Mouse (Mus musculus): ENCODE results near the gene Cdadc1.

Cdadc1 gene

GRCm38 (mm10) chr14:59612920-59613625 is 15.3 kb upstream of the Cdadc1 start:
- peak; percentile 46 for DNase-seq (ENCODE audit: low spot score)

DNA sequence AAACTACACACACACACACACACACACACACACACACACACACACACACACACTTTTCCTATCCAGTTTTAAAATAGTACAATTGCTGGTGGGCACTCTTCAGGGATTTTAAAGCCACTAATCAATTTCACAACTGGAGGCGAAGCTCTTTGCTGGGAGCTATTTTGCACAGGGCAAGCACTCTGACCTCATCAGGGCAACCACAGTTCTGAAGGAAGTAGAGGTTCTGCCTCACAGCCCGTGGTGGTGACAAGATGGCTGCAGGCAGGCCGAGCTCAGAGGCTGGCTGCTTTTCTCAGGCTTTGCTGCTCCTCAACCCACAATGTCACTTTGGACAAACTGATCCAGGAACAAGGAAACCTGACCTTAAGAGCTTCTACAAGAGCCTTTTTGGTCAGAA is 9.3 kb upstream of the Cdadc1 start:
- no peak for DNase-seq (ENCODE audit: low spot score)

- DNase-seq (ENCODE audit: low spot score) = peak; percentile 68
These were observed 8.1 kb upstream of the Cdadc1 start for GRCm38 (mm10) chr14:59605671-59606353.

DNA sequence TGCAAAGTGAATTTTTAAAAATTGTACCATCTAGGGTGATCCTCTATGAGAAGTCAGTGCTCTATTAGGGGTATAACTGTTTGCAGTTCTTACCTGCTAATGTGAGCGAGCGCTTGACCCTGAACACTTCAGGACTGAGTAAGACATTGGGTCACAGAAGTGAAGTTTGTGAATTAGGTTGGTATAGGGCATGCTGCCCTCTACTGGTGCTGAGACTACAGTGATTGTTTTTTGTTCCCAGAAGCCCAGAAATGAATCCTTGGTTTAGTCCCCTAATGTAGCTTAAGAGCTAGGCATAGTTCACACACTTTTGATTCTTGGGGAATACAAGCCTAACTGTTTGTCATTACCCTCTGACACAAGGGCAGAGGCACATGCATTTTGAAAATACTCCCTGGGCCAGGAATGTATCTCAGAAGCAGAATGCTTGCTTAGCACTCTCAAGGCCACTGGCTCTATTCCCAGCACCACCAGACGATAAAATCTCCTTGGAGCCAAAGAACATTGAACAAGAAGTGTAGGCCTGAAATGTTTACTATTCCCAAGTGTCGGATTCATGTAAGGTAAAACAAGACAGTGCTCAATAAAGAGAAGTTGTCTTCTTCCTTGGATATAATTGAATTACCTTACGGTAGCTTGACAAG is 6.4 kb upstream of the Cdadc1 start:
- peak; percentile 54 for DNase-seq (ENCODE audit: low spot score)

DNA sequence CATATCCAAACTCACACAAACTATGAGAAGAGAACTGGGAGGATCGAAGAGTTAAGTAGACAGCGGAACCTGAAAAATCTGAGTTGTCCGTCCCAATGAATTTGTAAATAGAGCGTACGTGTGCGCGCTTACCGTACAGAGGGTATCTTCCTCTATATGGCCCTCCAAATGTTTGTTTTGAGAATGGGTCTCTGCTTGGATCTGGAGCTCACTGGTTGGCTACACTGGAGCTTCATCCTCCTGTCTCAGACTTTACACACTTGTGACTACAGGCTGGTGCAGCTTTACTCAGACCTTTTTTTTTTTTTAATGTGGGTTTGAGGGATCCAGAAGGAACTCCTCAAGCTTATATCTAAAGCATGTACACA is 485 bp upstream of the Cdadc1 start:
- DNase-seq (ENCODE audit: low spot score) = no peak

DNA sequence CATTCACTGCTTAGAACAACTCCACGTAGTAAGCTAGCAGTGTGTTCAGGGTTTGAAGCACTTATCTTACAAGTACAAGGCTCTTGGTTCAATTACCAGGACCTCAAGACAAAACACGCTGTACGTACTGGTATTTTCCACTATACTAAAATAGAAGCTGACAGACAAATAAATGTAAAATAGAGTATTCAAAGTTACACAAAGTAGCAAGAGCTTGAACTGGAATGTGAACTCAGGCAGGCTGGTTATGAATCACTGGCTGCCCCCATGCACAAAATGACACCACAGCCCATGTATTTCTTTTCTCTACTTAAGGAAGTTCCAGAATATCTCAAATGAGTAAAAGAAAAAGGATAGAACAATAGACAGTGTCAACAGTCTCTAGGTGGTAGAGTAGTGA is 2.8 kb downstream of the Cdadc1 start:
- no peak for DNase-seq (ENCODE audit: low spot score)

DNA sequence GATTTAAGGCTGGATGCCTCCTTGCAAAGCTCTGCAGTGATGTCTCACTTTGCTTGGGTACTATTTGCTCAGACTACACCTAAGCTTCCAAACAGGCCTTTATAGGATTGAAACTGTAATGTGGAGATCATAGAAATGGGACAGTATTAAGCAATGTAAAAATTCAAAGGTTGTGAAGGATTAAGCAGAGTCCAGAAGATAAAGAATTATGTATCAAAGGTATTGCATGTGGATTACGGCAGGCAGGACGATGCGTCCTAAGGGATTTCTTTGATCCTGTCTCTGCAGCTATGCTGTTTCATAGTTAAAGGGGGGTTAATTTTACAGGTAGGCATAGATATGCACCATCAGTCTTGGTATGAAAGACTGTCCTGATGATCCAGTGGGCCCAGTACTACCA is 5.2 kb downstream of the Cdadc1 start:
- no peak for DNase-seq (ENCODE audit: low spot score)

DNA sequence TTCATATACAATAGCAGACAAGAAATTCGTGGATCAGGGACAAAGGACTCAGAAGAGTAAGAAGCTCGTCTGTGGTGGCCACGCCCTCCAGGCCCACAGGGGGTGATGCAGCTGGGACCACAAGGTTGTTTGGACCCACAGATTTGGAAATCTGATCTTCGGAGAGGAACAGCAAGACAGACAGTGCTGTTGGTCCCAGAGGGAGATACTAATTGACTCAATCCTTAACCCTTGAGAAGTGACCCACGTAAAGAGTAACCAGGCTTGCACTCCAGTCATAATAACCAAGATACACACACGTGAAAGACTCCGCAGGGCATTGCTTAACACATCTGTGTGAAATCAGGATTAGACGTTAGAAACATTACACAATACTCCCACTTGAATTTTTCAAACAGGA is 5.9 kb downstream of the Cdadc1 start:
- no peak for DNase-seq (ENCODE audit: low spot score)

DNA sequence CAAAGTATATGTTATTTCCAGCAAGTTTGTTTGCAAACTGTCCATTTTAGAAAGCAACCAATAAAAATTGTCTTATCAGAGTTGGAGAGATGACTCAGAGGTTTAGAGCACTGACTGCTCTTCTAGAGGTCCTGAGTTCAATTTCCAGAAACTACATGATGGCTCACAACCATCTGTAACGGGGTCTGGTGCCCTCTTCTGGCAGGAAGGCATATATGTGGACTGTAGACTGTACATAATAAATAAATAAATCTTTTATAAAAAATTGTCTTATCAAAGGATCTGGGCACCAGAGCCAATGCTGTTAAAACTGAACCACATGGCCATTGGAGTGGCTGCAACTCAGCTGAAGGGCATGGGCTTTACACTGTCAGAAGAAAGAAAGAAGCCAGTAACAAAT is 7.1 kb downstream of the Cdadc1 start:
- peak; percentile 12 for DNase-seq (ENCODE audit: low spot score)

DNA sequence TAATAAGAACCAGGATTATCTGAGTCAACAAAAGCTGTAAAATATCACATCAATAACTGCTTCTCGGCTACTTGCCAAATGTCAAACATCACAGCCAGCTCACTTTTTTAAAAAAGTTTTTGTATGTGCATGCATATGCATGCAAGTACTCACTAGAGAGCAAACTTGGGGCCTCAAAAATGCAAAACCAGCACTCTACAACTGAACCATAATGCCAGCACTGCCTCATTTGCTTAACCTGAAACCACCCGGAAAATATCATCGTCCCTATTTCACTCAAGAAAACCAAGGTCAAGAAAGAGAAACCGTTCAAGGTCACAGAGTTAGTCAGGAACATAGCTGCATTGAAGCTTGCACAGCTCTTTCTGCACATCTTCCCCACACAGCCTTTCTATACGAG is 21.4 kb downstream of the Cdadc1 start:
- no peak for DNase-seq (ENCODE audit: low spot score)

DNA sequence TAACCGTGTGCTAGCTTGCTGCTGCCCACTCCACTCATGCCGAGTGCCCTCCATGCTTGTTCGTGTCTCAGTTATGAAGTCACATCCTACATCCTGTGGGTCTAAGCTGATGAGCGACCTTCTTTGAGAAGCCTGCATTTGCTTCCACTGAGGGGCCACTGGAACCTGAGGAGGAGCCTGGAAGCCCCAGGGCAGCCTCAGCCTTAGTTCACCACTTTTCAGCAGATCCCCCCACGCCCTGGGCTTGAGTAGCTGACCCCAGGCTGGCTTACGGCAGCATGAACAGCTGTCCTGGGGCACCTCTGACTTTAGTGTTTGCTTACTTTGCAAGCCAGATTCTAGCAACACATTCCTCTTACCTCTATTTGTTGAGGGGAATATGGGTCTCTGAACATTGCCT is 31.0 kb downstream of the Cdadc1 start:
- no peak for DNase-seq (ENCODE audit: low spot score)

GRCm38 (mm10) chr14:59557886-59558285 is 39.9 kb downstream of the Cdadc1 start:
- no peak for DNase-seq (ENCODE audit: low spot score)

GRCm38 (mm10) chr14:59557071-59557470 is 40.7 kb downstream of the Cdadc1 start:
- no peak for DNase-seq (ENCODE audit: low spot score)

GRCm38 (mm10) chr14:59555928-59556531 is 41.7 kb downstream of the Cdadc1 start:
- DNase-seq (ENCODE audit: low spot score) = peak; percentile 81

- no peak for DNase-seq (ENCODE audit: low spot score)
These were observed 42.7 kb downstream of the Cdadc1 start for GRCm38 (mm10) chr14:59555018-59555417.

GRCm38 (mm10) chr14:59554025-59554424 is 43.7 kb downstream of the Cdadc1 start:
- DNase-seq (ENCODE audit: low spot score) = no peak

- no peak for DNase-seq (ENCODE audit: low spot score)
These were observed 45.8 kb downstream of the Cdadc1 start for GRCm38 (mm10) chr14:59551956-59552355.

GRCm38 (mm10) chr14:59550841-59551240 is 46.9 kb downstream of the Cdadc1 start:
- no peak for DNase-seq (ENCODE audit: low spot score)

DNA sequence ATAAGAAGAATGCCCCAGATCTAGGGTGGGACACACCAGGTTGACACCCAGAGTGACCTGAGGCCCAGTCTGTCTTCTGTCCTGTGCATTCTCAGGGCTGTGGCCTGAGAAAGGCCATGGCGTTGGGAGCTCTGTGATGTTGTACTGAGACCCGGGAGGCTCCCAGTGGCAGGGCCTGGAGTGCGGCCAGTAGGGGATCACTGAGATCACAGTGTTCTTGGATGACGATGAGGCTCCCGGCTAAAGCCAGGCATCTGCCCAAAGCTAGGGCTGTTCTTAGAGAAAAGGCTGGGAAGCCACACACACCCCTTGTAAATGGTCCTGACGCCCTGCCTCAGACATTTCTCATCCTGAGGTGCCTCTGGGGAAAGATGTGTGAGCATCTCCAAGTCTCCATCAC is 48.7 kb downstream of the Cdadc1 start:
- no peak for DNase-seq (ENCODE audit: low spot score)

- no peak for DNase-seq (ENCODE audit: low spot score)
These were observed 49.2 kb downstream of the Cdadc1 start for GRCm38 (mm10) chr14:59548532-59548931.

- DNase-seq (ENCODE audit: low spot score) = no peak
These were observed 50.2 kb downstream of the Cdadc1 start for GRCm38 (mm10) chr14:59547530-59547929.

GRCm38 (mm10) chr14:59546162-59546880 is 51.4 kb downstream of the Cdadc1 start:
- no peak for DNase-seq (ENCODE audit: low spot score)
